Mouse (Mus musculus) layer of hippocampus, postnatal 14 days (tissue): ENCODE results near the gene Kdm5c. TPM values are rescaled to one million over a fixed set of nuclear protein-coding genes. Genes with fewer than 3 reads are reported as not detected.
"Not testable (repeated sequence)": the region's sequence is repeated elsewhere in the genome, so short reads cannot be mapped to it uniquely, and the experiment has no call there.

ENCODE experiments used
- DNase-seq, 2 experiments: peaks; one replicate each; pipeline ENCODE4 v3.0.0; 2021 to 2022; ENCODE audit warnings: low spot score in 2 of 2, mixed read lengths in 1 of 2
- total RNA-seq, 2 experiments: library from RNA; stranded (reverse); gene quantifications; 2 replicates each; pipeline ENCODE4 v1.2.3; 2021

Kdm5c gene
- total RNA-seq, 2 experiments from 2014 or later, result 52.0 to 71.2 TPM

DNA sequence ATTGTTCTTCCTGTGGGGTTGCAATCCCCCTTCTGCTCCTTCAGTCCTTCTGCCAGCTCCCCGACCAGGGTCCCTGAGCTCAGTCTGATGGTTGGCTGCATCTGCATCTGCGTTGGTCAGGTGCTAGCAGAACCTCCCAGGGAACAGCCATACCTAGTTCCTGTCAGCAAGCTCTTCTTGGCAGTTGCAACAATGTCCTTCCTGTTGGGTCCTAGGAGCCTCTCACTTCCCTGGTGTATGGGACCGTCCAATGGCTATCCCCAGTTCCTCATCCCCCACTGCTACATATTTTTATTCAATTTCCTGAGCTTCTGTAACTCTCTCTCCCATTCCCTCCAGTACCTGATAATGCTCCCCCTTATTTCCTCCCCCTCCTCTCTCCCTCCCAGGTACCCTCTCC lies 51.9 kb downstream of the Kdm5c start:
- no peak for DNase-seq

GRCm38 (mm10) chrX:152287026-152287425 lies 54.2 kb downstream of the Kdm5c start:
- DNase-seq, result not testable (repeated sequence)

DNA sequence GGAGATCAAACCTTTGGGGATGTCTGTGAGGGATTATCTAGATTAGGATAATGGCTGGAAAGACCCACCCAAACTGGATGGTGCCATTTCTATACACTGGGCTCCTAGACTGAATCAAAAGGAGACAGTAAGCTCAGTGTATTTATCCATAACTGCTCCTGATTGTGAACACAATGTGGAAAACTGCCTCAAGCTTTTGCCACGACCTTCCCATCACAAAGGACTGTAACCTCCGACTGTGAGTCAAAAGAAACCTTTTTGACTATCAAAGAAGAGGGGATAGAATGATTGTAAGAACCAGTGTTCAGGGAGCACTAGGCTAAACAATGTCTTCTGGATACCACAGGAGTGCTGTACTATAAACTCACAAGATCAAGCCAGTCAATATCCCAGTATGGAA lies 73.4 kb downstream of the Kdm5c start:
- DNase-seq, result no peak

DNA sequence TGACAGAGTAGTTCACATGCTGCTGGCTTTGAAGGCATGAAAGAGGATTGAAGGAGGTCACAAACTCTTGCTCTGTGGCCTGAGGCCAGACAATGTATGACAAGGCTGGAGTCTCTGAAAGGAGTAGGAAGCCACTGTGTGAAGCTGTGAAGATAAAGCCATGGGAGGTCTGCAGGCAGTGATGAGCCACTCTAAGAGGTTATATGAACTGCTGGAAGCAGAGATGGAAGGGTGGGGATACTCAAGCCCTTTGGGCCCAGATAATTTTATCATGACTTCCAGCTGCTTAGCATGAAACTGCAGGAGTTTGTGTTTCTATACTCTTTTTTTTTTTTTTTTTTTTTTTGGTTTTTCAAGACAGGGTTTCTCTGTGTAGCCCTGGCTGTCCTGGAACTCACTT lies 74.6 kb downstream of the Kdm5c start:
- DNase-seq, result no peak

DNA sequence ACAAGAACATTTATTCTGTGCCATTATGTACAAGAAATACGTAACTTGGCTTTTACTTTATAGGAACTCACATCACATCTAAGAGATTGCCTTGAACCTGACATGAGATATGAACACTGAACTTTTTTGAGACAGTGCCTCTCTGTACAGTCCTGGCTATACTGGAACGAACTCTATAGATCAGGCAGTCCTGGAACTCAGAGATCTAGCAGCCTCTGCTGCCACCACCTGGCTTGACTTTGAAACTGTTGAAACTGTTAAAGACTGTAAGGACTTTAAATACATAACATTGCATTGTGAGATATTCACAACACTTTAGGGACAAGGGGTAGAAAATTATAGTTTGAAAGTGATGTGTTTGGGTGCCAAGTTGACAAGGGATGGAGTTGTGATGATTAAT lies 75.1 kb downstream of the Kdm5c start:
- peak; percentile 4 to 18 for DNase-seq

- no peak for DNase-seq
Measured at GRCm38 (mm10) chrX:152320535-152320934, 87.7 kb downstream of the Kdm5c start.

DNA sequence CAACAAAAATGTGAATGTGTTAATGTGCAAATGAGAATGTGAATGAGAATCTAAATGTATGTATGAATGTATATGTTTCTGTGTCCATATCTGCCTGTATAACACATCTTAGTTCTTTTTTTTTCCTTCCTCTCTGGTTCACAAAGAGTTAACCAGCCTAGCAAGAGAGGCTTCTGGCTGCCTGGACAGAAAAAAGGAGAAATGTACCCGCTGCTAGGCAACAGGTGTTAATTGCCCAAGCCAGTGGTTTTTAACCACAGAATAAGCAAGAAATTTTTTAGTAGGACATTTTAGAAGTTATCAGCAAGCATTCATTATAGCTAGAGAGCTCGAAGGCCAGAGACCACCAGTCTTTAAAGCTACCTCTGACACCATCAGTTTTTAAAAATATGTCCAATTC lies 90.0 kb downstream of the Kdm5c start:
- DNase-seq, result no peak

DNA sequence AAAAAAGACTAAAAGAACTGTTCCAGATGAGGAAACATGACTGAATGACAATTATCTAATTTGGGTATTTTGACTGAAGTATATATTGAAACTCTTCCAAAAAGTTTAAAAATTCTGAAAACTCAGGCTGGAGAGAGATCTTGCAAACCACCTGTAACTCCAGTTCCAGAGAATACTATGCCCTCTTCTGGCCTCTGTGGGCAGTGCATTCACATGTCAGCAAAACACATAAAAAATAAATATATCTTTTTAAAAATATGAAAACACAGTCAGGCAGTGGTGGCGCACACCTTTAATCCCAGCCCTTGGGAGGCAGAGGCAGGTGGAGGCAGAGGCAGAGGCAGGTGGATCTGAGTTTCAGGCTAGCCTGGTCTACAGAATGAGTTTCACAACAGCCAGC lies 90.8 kb downstream of the Kdm5c start:
- DNase-seq, result no peak

Other genes with a start within 250 kb of the Kdm5c start
- gene Hsd17b10, start 231.2 kb upstream of the Kdm5c start, total RNA-seq, result 10 to 100 TPM; 50.0 to 54.0 TPM
- gene Ribc1, start 216.7 kb upstream of the Kdm5c start, total RNA-seq, result under 1 TPM; 0.43 to 0.58 TPM
- gene Smc1a, start 216.6 kb upstream of the Kdm5c start, total RNA-seq, result 10 to 100 TPM; 52.5 to 54.6 TPM
- gene Iqsec2, start 88.8 kb upstream of the Kdm5c start, total RNA-seq, result 100 to 1,000 TPM; 135 to 143 TPM
- 10 to 100 TPM; 48.1 to 50.2 TPM for gene Kantr, start 94.5 kb downstream of the Kdm5c start, total RNA-seq
- 10 to 100 TPM; 77.2 to 87.0 TPM for gene Tspyl2, start 109.4 kb downstream of the Kdm5c start, total RNA-seq
- 10 to 100 TPM; 19.1 to 21.3 TPM for gene Gpr173, start 135.7 kb downstream of the Kdm5c start, total RNA-seq